Mouse (Mus musculus): ENCODE results near the gene Fam114a1.

Fam114a1 gene

GRCm38 (mm10) chr5:65057596-65057995 is 87.7 kb downstream of the Fam114a1 start:
- no peak for DNase-seq (ENCODE audit: low spot score)

- DNase-seq (ENCODE audit: low spot score): no peak
Measured at GRCm38 (mm10) chr5:65059806-65060205, 89.9 kb downstream of the Fam114a1 start.

- DNase-seq (ENCODE audit: low spot score): no peak
Measured at GRCm38 (mm10) chr5:65062236-65062635, 92.4 kb downstream of the Fam114a1 start.

- no peak for DNase-seq (ENCODE audit: low spot score)
Measured at GRCm38 (mm10) chr5:65063266-65063665, 93.4 kb downstream of the Fam114a1 start.

- no peak for DNase-seq (ENCODE audit: low spot score)
Measured at GRCm38 (mm10) chr5:65068166-65068565, 98.3 kb downstream of the Fam114a1 start.

- no peak for DNase-seq (ENCODE audit: low spot score)
Measured at GRCm38 (mm10) chr5:65069872-65070271, 100.0 kb downstream of the Fam114a1 start.

GRCm38 (mm10) chr5:65071689-65072118 is 101.8 kb downstream of the Fam114a1 start:
- no peak for DNase-seq (ENCODE audit: low spot score)

- no peak for DNase-seq (ENCODE audit: low spot score)
Measured at GRCm38 (mm10) chr5:65073247-65073646, 103.4 kb downstream of the Fam114a1 start.

GRCm38 (mm10) chr5:65074693-65075092 is 104.8 kb downstream of the Fam114a1 start:
- peak; percentile 14 for DNase-seq (ENCODE audit: low spot score)

GRCm38 (mm10) chr5:65076087-65076486 is 106.2 kb downstream of the Fam114a1 start:
- peak; percentile 57 for DNase-seq (ENCODE audit: low spot score)

- no peak for DNase-seq (ENCODE audit: low spot score)
Measured at GRCm38 (mm10) chr5:65076748-65077147, 106.9 kb downstream of the Fam114a1 start.

- no peak for DNase-seq (ENCODE audit: low spot score)
Measured at GRCm38 (mm10) chr5:65078081-65078480, 108.2 kb downstream of the Fam114a1 start.

- peak; percentile 29 for DNase-seq (ENCODE audit: low spot score)
Measured at GRCm38 (mm10) chr5:65079881-65080280, 110.0 kb downstream of the Fam114a1 start.

- DNase-seq (ENCODE audit: low spot score): no peak
Measured at GRCm38 (mm10) chr5:65081836-65082235, 112.0 kb downstream of the Fam114a1 start.

- peak; percentile 78 for DNase-seq (ENCODE audit: low spot score)
Measured at GRCm38 (mm10) chr5:65086522-65086921, 116.7 kb downstream of the Fam114a1 start.

GRCm38 (mm10) chr5:65089707-65090106 is 119.8 kb downstream of the Fam114a1 start:
- DNase-seq (ENCODE audit: low spot score): no peak

GRCm38 (mm10) chr5:65091184-65091858 is 121.5 kb downstream of the Fam114a1 start:
- DNase-seq (ENCODE audit: low spot score): no peak
